Mouse (Mus musculus) large intestine, adult 2 months (tissue): ENCODE data around the gene Tnik. TPM values are rescaled to one million over a fixed set of nuclear protein-coding genes. Genes with fewer than 3 reads are reported as not detected.

Source experiments
- DNase-seq: peaks from one replicate; pipeline ENCODE4 v3.0.0-alpha.2; 2012; ENCODE audit warnings: low read depth, low spot score
- WGBS: fragments of 180-500 bp; shearing (Covaris S2); methylation state at CpG from one replicate; pipeline ENCODE4 v1.1.7; 2018; 5-methylcytosine and 5-hydroxymethylcytosine counted together
- polyA plus RNA-seq: library from polyadenylated mRNA; depleted of rRNA; stranded (reverse); fragments of >200 nt; gene quantifications from 2 replicates; pipeline ENCODE4 v1.2.3, GENCODE M21; 2012

The Tnik gene
- polyA plus RNA-seq, 1 experiment: 4.9 TPM

DNA sequence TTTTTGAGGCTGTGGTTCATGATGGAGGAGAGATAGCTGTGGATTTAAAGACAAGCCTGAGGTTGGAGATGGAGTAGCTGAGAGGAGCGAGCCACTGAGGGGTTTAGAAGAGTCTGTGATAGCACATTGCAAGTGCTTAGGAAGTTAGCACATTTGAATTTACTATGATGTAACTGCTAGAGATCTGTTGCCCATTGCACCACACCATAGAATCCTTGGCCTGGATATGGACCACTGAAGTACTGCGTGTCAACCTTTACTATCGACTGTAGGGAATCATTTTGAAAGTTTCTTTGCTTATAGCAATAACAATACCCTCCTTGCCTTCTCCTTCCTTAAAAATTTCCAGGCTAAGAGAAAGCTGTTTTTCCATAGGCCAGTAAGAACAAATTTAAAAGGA lies 80.2 kb downstream of the Tnik start:
- 92% methylated on average over 3 of the region's 3 CpGs for WGBS
- no peak for DNase-seq

- no peak for DNase-seq
- WGBS: 87% methylated on average over 2 of the region's 2 CpGs
These were observed 80.6 kb downstream of the Tnik start for GRCm38 (mm10) chr3:28343661-28344060.

GRCm38 (mm10) chr3:28345446-28345845 lies 82.4 kb downstream of the Tnik start:
- 80% methylated on average over 1 of the region's 1 CpGs for WGBS
- DNase-seq: no peak

DNA sequence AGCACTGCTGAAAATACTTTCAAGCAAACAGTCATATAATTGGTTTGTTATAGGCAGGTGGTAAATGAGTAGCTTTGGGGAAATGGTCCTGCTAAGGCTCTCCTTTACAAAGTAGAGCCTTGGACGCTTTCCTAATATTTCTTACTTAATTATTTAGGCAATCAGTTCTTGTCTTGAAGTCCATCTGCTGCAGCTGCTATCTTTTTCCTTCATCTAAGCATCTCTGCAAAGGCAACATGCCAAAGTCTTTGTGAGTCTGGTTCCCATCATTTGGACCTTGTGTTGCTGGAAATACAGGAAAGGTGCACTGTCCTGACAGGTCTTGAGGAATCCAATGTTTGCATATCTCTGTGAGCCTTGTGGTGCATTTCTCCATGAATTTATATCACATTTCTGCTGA lies 82.9 kb downstream of the Tnik start:
- WGBS: 80% methylated on average over 1 of the region's 1 CpGs
- DNase-seq: no peak

- WGBS: 84% methylated on average over 4 of the region's 4 CpGs
These were observed 83.5 kb downstream of the Tnik start for GRCm38 (mm10) chr3:28346476-28346875.

DNA sequence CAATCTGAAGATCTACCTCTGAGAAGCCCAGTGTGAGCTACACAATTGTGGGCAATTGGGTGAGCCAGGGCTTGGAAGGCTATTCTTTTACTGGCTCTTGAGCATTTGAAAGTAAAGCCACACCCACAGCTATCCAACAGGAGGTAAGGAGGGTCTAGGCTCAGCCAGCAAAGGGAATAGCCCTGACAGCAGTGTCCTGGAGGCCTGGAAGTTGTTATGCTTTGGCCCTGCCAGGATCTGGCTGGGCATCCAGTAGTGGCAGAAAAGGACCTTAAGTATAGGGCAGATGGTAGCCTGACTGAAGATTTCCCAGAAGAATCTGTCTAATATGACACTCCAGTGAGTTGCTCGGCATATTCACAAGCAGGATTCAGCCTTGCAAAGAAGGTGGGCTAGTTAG lies 85.7 kb downstream of the Tnik start:
- WGBS: 95% methylated on average over 1 of the region's 1 CpGs
- no peak for DNase-seq

More at GRCm38 (mm10) chr3:28346476-28346875, 83.5 kb downstream of the Tnik start:
- no peak for DNase-seq

DNA sequence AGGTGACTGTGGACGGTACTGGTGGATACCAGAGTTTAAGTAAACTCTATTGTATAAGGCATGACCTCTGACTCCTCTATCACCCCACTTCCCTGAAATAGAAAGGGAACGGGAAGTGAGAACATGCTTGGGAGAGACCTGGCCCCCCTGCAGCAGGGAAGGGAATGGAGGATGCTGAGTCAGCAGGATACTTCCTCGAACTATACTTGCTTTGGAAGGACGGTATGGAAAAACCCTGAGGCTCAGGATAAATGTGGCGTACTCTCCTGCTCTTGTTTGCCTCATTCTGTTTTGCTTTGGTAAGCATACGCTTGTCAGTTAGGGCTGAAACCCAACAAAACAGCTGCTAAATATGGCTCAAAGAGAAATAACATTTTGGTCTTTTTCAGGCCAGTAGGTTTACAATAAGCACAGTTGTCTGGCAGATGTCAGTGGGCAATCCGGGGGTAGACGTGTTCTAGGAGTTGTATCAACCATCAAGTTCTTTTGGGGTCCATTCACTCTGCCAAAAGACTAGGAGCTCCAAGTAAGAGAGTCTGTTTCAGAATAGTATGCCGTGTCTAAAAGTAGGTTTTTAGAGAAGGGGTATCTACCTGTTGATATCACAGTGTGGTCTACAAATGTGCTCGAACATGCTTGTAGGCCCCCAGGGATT lies 87.3 kb downstream of the Tnik start:
- 77% methylated on average over 10 of the region's 10 CpGs for WGBS
- DNase-seq: no peak

GRCm38 (mm10) chr3:28358391-28358790 lies 95.4 kb downstream of the Tnik start:
- 50% methylated on average over 2 of the region's 2 CpGs for WGBS

DNA sequence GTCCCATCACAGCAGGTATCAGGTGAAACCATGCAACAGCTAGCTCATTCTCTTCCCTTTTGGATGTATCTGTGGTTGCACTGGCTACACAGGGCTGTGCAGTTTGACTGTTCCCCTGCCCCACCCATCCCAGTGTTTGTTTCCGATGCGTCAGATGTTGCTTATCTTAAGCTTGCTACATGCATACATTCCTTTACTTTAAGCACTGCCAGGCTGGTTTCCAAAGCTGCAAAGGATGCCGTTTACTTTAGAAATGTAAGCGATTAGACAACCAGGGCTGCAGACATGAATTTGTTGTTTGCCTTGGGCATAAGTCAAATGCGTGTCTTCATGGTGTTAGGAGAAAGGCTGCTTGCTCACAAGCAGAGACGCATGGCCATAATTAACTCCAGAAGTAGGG lies 96.1 kb downstream of the Tnik start:
- DNase-seq: no peak
- 58% methylated on average over 6 of the region's 6 CpGs for WGBS

More at GRCm38 (mm10) chr3:28358391-28358790, 95.4 kb downstream of the Tnik start:
- DNase-seq: no peak

DNA sequence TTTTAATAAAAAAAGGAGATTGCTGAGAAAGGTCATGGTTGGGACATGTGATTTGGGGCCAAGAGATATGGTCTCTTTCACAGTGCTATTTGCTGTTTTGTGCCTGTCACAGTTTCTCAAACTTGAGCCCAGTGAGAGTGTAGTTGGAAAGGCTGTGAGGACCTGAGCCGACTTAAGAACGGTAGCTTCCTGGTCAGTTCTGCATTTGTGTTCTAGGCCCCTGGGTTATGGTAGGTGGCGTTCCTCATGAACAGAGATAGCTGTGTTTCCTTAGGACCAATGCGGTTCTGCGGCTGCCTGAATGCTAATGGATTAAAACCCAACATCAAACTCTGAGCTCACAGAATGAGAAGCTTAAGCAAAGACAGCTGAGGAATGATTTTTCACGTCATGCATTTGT lies 98.0 kb downstream of the Tnik start:
- no peak for DNase-seq
- WGBS: 92% methylated on average over 6 of the region's 6 CpGs

GRCm38 (mm10) chr3:28363441-28364125 lies 100.6 kb downstream of the Tnik start:
- WGBS: 77% methylated on average over 5 of the region's 5 CpGs
- no peak for DNase-seq

- WGBS: 86% methylated on average over 5 of the region's 5 CpGs
- no peak for DNase-seq
These were observed 105.7 kb downstream of the Tnik start for GRCm38 (mm10) chr3:28368746-28369145.

GRCm38 (mm10) chr3:28369266-28369665 lies 106.3 kb downstream of the Tnik start:
- 83% methylated on average over 1 of the region's 1 CpGs for WGBS
- DNase-seq: no peak

DNA sequence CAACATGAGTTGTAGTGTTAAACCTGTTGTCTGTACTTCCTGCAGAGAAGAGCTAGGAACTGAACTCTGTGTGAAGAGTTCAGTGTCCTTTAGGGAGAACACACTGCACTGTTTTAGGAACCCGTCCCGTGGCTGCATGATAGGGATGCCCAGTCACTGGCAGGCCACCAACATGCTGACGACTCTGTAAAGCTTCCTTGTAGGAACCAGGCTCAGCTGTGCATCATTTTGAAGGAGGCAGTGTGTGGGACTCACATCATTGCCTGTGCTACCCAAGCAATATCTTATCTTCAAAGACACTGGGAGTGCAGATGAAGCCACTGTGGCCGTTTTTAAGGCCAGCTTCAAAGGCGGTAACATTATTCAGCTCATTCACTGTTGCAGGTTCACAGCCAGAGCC lies 106.7 kb downstream of the Tnik start:
- WGBS: 63% methylated on average over 5 of the region's 5 CpGs
- DNase-seq: no peak

DNA sequence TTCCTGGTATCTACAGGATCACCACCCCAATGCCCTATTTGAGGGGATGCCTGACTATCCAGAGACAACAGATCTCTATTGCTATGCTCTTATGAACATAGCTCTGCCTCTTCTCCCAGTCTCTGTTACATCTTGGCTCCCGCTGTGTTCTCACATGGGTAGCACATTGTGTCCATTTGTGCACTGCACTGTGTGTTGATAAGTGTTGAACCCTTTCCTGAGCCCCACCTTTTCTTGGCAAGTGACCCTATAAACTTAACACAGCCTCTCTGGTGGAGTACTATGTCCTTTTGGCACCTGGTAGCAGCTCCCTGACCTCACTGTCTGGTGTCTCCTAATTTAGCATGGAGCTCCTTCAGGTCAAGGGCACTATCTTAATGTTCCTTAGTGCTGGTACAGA lies 108.6 kb downstream of the Tnik start:
- WGBS: 96% methylated on average over 1 of the region's 1 CpGs
- DNase-seq: no peak

- 92% methylated on average over 2 of the region's 2 CpGs for WGBS
- DNase-seq: no peak
These were observed 109.4 kb downstream of the Tnik start for GRCm38 (mm10) chr3:28372459-28372858.

GRCm38 (mm10) chr3:28374738-28375510 lies 111.9 kb downstream of the Tnik start:
- 34% methylated on average over 6 of the region's 6 CpGs for WGBS
- no peak for DNase-seq

- WGBS: 66% methylated on average over 2 of the region's 2 CpGs
These were observed 117.2 kb downstream of the Tnik start for GRCm38 (mm10) chr3:28380224-28380623.

GRCm38 (mm10) chr3:28383526-28384126 lies 120.6 kb downstream of the Tnik start:
- 82% methylated on average over 11 of the region's 11 CpGs for WGBS
- DNase-seq: no peak

More at GRCm38 (mm10) chr3:28380224-28380623, 117.2 kb downstream of the Tnik start:
- DNase-seq: no peak
